Mouse (Mus musculus) bone marrow macrophage, adult 2 months (primary cell): ENCODE results near the gene Ccdc144b. TPM values are rescaled to one million over a fixed set of nuclear protein-coding genes. Genes with fewer than 3 reads are reported as not detected.

Experiments
- H3K27ac ChIP-seq: 2 replicates; pipeline ENCODE4 v1.5.1; 2012; ENCODE audit warnings: low read depth, low read length; ENCODE audit not compliant: insufficient read depth
- H3K4me1 ChIP-seq: 2 replicates; pipeline ENCODE4 v1.6.1; 2012; ENCODE audit warnings: low read length; ENCODE audit not compliant: control insufficient read depth, insufficient read depth
- H3K4me3 ChIP-seq: 2 replicates; pipeline ENCODE4 v1.5.1; 2012; ENCODE audit warnings: mild to moderate bottlenecking, low read length, moderate library complexity; ENCODE audit not compliant: insufficient read depth
- CTCF ChIP-seq: IDR thresholded peaks from 2 replicates; pipeline ENCODE4 v1.5.1; 2012; ENCODE audit warnings: low read depth, mild to moderate bottlenecking, low read length, moderate library complexity
- POLR2A ChIP-seq: IDR thresholded peaks from 2 replicates; pipeline ENCODE4 v1.6.1; 2012; ENCODE audit warnings: mild to moderate bottlenecking, low read depth, low read length, borderline replicate concordance
- polyA plus RNA-seq: library from polyadenylated mRNA; stranded (reverse); fragments of >200 nt; gene quantifications from 2 replicates; pipeline ENCODE4 v1.2.4, GENCODE M21; 2012; ENCODE audit not compliant: missing spikeins, insufficient read depth, insufficient read length

Ccdc144b gene
- polyA plus RNA-seq, 1 experiment, result not detected

- TF ChIP-seq CTCF (no peak), POLR2A (no peak)
- no peak overlapping the region for H3K4me3 ChIP-seq
- peaks cover 13% of the 10 kb centered on the region for H3K4me1 ChIP-seq
Observed at GRCm38 (mm10) chr3:35963401-35963800, 89.9 kb downstream of the Ccdc144b start.

GRCm38 (mm10) chr3:35962967-35963366 lies 90.4 kb downstream of the Ccdc144b start:
- Histone ChIP-seq H3K4me1 (peaks cover 13% of the 10 kb centered on the region), H3K4me3 (no peak overlapping the region), H3K27ac (no peak overlapping the region)
- no peak for TF ChIP-seq CTCF
- no peak for TF ChIP-seq POLR2A

More at GRCm38 (mm10) chr3:35963401-35963800, 89.9 kb downstream of the Ccdc144b start:
- H3K27ac ChIP-seq, result no peak overlapping the region

Other genes with a start within 250 kb of the Ccdc144b start
- 37.9 and 49.4 TPM in 2 replicates for gene Dcun1d1, start 116.1 kb downstream of the Ccdc144b start, polyA plus RNA-seq
- 17.4 and 24.7 TPM in 2 replicates for gene Mccc1, start 52.9 kb downstream of the Ccdc144b start, polyA plus RNA-seq
- gene Acad9, start 12.4 kb upstream of the Ccdc144b start, polyA plus RNA-seq, result 13.0 and 21.4 TPM in 2 replicates
- gene D3Ertd254e, start 97.5 kb upstream of the Ccdc144b start, polyA plus RNA-seq, result 4.1 and 6.3 TPM in 2 replicates
- gene Qrfpr, start 168.8 kb upstream of the Ccdc144b start, polyA plus RNA-seq, result not detected in 2 replicates